Mouse (Mus musculus) left cerebral cortex, postnatal 4 days (tissue): ENCODE measurements around the gene Tnpo3. TPM values are rescaled to one million over a fixed set of nuclear protein-coding genes. Genes with fewer than 3 reads are reported as not detected.
"Not testable (repeated sequence)": the region's sequence is repeated elsewhere in the genome, so short reads cannot be mapped to it uniquely, and the experiment has no call there.

Source experiments
- DNase-seq: peaks from one replicate; pipeline ENCODE4 v3.0.0-alpha.2; 2022
- intact Hi-C: fragments of 180-260 bp; cut with DNase I; formaldehyde crosslinking; loops from one replicate; pipeline ENCODE4 v1.15.1; 2025
- total RNA-seq, 2 experiments: library from RNA; stranded (reverse); gene quantifications; 2 replicates each; pipeline ENCODE4 v1.2.3; 2021

Tnpo3 gene
- total RNA-seq, 2 experiments from 2014 or later = 92.3 to 97.2 TPM

GRCm38 (mm10) chr6:29622273-29622672 is 12.6 kb upstream of the Tnpo3 start:
- intact Hi-C loops = no loop called here
- no peak for DNase-seq

- intact Hi-C loops = no loop called here
- DNase-seq = no peak
Measured at GRCm38 (mm10) chr6:29620840-29621543, 11.3 kb upstream of the Tnpo3 start.

GRCm38 (mm10) chr6:29620176-29620575 is 10.5 kb upstream of the Tnpo3 start:
- no peak for DNase-seq
- intact Hi-C loops = no loop called here

DNA sequence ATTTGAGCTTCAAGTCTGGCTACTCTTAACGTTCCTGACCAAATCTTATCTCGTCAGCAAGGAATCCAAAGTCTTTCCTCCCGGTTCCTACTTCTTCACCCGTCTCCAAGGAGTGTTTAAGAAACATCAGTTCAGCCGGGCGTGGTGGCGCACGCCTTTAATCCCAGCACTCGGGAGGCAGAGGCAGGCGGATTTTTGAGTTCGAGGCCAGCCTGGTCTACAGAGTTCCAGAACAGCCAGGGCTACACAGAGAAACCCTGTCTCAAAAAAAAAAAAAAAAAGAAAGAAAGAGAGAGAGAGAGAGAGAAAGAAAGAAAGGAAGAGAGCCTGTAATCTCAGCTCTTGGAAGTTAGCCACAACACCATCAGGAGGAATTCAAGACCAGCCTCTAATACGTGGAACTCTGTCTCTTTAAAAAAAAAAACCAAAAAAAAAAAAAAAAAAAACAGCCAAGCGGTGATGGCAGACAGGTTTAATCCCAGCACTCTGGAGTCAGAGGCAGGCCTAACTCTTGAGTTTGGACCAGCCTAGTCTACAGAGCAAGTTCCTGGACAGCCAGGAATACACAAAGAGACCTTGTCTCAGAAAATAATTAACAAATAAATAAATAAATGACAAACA is 443 bp upstream of the Tnpo3 start:
- intact Hi-C loops, DNase-seq: not testable (repeated sequence)

DNA sequence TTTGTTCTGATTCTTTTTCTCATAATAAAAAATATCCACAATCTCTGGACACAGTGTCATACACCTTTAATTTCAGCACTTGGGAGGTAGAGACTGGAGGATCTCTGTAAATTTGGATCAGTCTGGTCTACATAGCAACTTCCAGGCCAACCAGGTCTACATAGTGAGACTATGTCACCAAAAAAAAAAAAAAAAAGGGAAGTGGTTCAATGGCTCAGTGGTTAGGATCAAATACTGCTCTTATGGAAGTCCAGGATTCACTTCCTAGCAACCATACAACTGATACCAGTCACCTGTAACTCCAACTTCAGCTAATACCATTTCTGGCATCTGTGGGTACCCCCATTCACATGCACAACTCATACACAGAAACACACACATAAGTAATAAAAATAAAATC is 9.5 kb downstream of the Tnpo3 start:
- intact Hi-C loops = no loop called here
- DNase-seq = no peak

DNA sequence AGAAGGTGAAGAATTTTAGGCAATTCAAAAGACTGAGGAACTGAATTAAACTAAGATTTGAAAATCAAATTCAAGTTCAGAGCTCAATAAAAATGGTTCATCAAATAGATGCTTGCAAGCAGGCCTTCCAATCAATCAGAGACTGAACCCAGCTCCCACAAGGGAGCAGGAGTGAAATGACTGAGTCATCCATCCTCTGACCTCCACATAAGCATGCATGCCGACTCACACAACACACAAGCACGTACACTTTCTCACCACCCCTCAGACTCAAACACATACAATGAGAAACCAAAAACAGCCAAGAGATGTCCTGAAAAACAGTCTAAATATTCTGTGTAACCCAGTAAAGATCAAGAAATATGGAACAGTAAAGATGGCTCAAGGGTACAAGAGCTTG is 14.0 kb downstream of the Tnpo3 start:
- intact Hi-C loops = no loop called here
- no peak for DNase-seq

GRCm38 (mm10) chr6:29581202-29581601 is 28.5 kb downstream of the Tnpo3 start:
- no peak for DNase-seq
- intact Hi-C loops = no loop called here

- no peak for DNase-seq
- intact Hi-C loops = no loop called here
Measured at GRCm38 (mm10) chr6:29580770-29581169, 28.9 kb downstream of the Tnpo3 start.

- DNase-seq, intact Hi-C loops: not testable (repeated sequence)
Measured at GRCm38 (mm10) chr6:29576388-29576787, 33.3 kb downstream of the Tnpo3 start.

DNA sequence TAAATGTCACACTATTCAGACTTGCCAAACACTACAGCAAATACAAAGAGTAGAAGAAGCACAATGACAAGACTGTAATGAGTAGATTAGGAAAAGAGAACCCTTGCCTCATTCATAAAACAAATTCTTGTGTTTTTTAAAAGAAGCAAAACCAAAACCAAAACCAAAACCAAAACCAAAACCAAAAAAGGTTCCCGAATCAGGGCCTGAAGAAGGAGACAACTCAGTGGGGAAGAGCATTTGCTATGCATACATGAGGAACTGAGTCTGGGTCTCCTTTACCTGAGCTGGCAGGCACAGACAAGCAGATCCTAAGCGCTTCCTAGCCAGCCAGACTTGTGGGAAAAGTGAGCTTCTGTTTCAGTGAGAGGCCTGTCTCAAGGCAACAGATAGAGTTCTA is 52.6 kb downstream of the Tnpo3 start:
- DNase-seq = no peak
- intact Hi-C loops = no loop called here

DNA sequence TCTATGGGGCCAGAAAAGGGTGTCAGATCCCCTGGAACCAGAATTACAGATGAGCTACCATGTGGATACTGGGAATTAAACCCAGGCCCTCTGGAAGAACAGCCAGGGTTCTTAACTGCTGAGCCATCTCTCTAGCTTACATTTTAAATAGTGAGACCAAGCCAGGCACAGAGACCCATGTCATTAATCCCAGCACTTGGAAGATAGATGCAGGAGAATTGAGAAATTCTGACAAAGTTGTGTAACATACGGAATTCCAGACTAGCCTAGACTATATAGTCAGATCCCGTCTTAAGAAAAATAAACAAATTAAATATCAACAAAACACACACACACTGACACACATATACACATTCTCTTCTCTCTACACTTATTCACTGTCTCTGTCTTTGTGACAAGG is 57.2 kb downstream of the Tnpo3 start:
- DNase-seq = no peak
- intact Hi-C loops = loop anchor here (5.0 kb wide), 1 partner anchor 35 kb away; no protein-coding TSS in a partner anchor

GRCm38 (mm10) chr6:29548086-29548485 is 61.6 kb downstream of the Tnpo3 start:
- no peak for DNase-seq
- intact Hi-C loops = no loop called here

GRCm38 (mm10) chr6:29547582-29547981 is 62.1 kb downstream of the Tnpo3 start:
- DNase-seq = no peak
- intact Hi-C loops = no loop called here

GRCm38 (mm10) chr6:29545611-29546010 is 64.1 kb downstream of the Tnpo3 start:
- intact Hi-C loops = no loop called here
- DNase-seq = no peak

GRCm38 (mm10) chr6:29540956-29541355 is 68.7 kb downstream of the Tnpo3 start:
- DNase-seq = no peak
- intact Hi-C loops = no loop called here

GRCm38 (mm10) chr6:29540223-29540622 is 69.5 kb downstream of the Tnpo3 start:
- intact Hi-C loops = no loop called here
- DNase-seq = no peak

GRCm38 (mm10) chr6:29539502-29539901 is 70.2 kb downstream of the Tnpo3 start:
- no peak for DNase-seq
- intact Hi-C loops = no loop called here

GRCm38 (mm10) chr6:29537221-29537620 is 72.5 kb downstream of the Tnpo3 start:
- no peak for DNase-seq
- intact Hi-C loops = no loop called here

DNA sequence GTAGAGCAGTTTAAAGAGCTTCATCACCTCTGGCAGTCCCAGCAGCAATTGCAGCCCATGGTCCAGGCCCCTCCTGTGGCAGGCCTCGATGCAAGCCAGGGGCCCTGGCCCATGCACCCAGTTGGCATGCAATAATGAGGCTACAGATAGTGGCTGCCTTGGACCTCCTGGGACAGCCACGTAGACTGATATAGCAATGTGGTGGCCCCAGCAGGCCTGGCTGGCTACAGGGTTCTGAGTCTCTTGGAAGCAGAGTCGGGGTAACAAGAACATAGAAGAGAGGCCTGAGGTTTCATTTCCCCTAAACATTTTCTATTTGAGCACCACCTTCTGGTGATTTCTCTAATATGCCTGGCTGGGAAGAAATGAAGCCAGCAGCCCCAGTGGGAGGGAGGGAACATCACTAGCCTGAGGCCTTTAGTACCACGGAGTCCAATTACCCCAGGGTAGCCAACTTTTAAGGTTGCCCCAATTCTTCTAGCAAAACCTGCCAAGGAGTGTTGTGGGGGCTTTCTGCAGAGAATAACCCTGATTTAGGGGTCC is 73.0 kb downstream of the Tnpo3 start:
- intact Hi-C loops = no loop called here
- DNase-seq = no peak

GRCm38 (mm10) chr6:29535316-29535715 is 74.4 kb downstream of the Tnpo3 start:
- DNase-seq = no peak
- intact Hi-C loops = no loop called here

- intact Hi-C loops = loop anchor here (5.0 kb wide), 1 partner anchor 363 kb away; the partner anchor contains the start of gene Rbm28
- no peak for DNase-seq
Measured at GRCm38 (mm10) chr6:29530050-29530449, 79.6 kb downstream of the Tnpo3 start.

- DNase-seq = no peak
- intact Hi-C loops = loop anchor here (10.0 kb wide), 1 partner anchor 135 kb away; the partner anchor contains the start of gene Ccdc136
Measured at GRCm38 (mm10) chr6:29529444-29529820, 80.3 kb downstream of the Tnpo3 start.
